Comparison of ENCODE assay signal across 8 mouse cellular contexts in the genomic region with DNA sequence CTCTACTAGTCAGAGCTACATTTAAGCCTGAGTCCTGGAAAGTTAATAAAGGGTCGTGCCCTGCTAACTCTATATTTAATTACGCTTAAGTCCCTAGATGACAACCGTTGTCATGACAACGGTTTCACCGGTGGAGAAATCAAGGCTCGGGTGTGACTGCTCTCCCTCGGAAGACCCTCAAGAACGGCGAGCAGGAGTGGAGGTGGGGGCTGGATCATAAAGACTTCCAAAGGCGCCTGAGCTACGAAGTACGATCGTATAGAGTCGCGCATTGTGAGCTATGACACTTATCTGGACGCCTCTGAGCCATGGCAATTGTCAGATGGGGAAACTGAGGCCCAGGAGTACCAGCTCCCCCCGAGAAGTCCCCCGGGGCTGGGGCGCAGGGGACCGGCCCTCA. TPM values are rescaled to one million over a fixed set of nuclear protein-coding genes. Genes with fewer than 3 reads are reported as not detected.
DNase-seq lines count a peak whose midpoint lies in the region; ATAC-seq and TF ChIP-seq lines count a peak whose summit lies in the region.

No protein-coding gene starts in this region.

- peaks cover 15% of the 10 kb centered on the region for H3K4me1 ChIP-seq in kidney, embryonic 16.5 days (ENCODE audit: insufficient read depth, low read length)
- peaks cover 13% of the 10 kb centered on the region for H3K4me1 ChIP-seq in hindbrain, embryonic 12.5 days
- H3K4me1 ChIP-seq in midbrain, embryonic 14.5 days (ENCODE audit: control insufficient read depth, insufficient read depth, low read length), result no peaks in the 10 kb centered on the region

- H3K27me3 ChIP-seq in kidney, embryonic 16.5 days (ENCODE audit: insufficient read depth, low read length), result no peaks in the 10 kb centered on the region
- no peaks in the 10 kb centered on the region for H3K27me3 ChIP-seq in hindbrain, embryonic 12.5 days
- no peaks in the 10 kb centered on the region for H3K27me3 ChIP-seq in midbrain, embryonic 14.5 days (ENCODE audit: control insufficient read depth, insufficient read depth, low read length)

- TF ChIP-seq CTCF in brain, embryonic 14.5 days (IDR thresholded peaks at IDR 0.05; ENCODE audit: borderline replicate concordance, extremely low read depth, insufficient read depth, insufficient read length), result no peak

- intact Hi-C loops in left cerebral cortex, postnatal 36 days (cut with DNase I), result no loop called here

- ATAC-seq in kidney, embryonic 16.5 days (ENCODE audit: low FRiP score, low TSS enrichment), result peak; percentile 11; the same call in 1 of the 2 replicates
- ATAC-seq in hindbrain, embryonic 12.5 days (ENCODE audit: low FRiP score), result no peak; the same call in 1 of the 2 replicates
- no peak for ATAC-seq in midbrain, embryonic 14.5 days (ENCODE audit: low FRiP score, low TSS enrichment)
- no peak for ATAC-seq in erythroid progenitor cell, adult 5-6 weeks (replicated peaks; ENCODE audit: low FRiP score, poor library complexity, severe bottlenecking)

- H3K4me2 ChIP-seq in kidney, embryonic 16.5 days (replicated peaks; ENCODE audit: low read depth, low read length), result peak overlapping the region; percentile 68
- peak overlapping the region; percentile 79 for H3K4me2 ChIP-seq in hindbrain, embryonic 12.5 days (replicated peaks)
- peak overlapping the region; percentile 79 for H3K4me2 ChIP-seq in midbrain, embryonic 14.5 days (ENCODE audit: low read length)

- no peak for TF ChIP-seq POLR2A in brain, embryonic 14.5 days (IDR thresholded peaks at IDR 0.05; ENCODE audit: borderline replicate concordance, extremely low read depth, insufficient read depth, insufficient read length, poor library complexity, severe bottlenecking)

- under 1% methylated on average over 20 of the region's 20 CpGs for WGBS in kidney, embryonic 16.5 days
- WGBS in hindbrain, embryonic 12.5 days, result under 1% methylated on average over 20 of the region's 20 CpGs
- 2% methylated on average over 20 of the region's 20 CpGs for WGBS in midbrain, embryonic 14.5 days

- peak overlapping the region; percentile 81 for H3K9ac ChIP-seq in kidney, embryonic 16.5 days (replicated peaks; ENCODE audit: low read length)
- H3K9ac ChIP-seq in hindbrain, embryonic 12.5 days, result peak overlapping the region; percentile 74
- H3K9ac ChIP-seq in midbrain, embryonic 14.5 days (replicated peaks; ENCODE audit: low read length), result peak overlapping the region; percentile 36; the same call in 1 of the 2 replicates

- H3K27ac ChIP-seq in kidney, embryonic 16.5 days (ENCODE audit: low read length), result peak overlapping the region; percentile 61; the same call in 1 of the 2 replicates
- peak overlapping the region; percentile 26; the same call in 1 of the 2 replicates for H3K27ac ChIP-seq in hindbrain, embryonic 12.5 days
- H3K27ac ChIP-seq in midbrain, embryonic 14.5 days (replicated peaks; ENCODE audit: low read depth, low read length), result no peak overlapping the region

- DNase-seq in kidney, postnatal 36 days, result no peak
- DNase-seq in brain, embryonic 14.5 days (ENCODE audit: low read depth), result peak; percentile 19
- no peak for DNase-seq in midbrain, embryonic 14.5 days
- no peak for DNase-seq in spleen, adult 12 weeks (ENCODE audit: low spot score)
- DNase-seq in left cerebral cortex, postnatal 36 days (ENCODE audit: low spot score in 2 of 2), result no peak

- H3K4me3 ChIP-seq in kidney, embryonic 16.5 days (ENCODE audit: low read length), result peak overlapping the region; percentile 84
- H3K4me3 ChIP-seq in hindbrain, embryonic 12.5 days, result peak overlapping the region; percentile 75
- H3K4me3 ChIP-seq in midbrain, embryonic 14.5 days (replicated peaks; ENCODE audit: low read depth, low read length), result peak overlapping the region; percentile 56

- H3K9me3 ChIP-seq in kidney, embryonic 16.5 days (ENCODE audit: low read length), result no peaks in the 10 kb centered on the region; the same call in 1 of the 2 replicates
- no peaks in the 10 kb centered on the region for H3K9me3 ChIP-seq in hindbrain, embryonic 12.5 days (replicated peaks)
- H3K9me3 ChIP-seq in midbrain, embryonic 14.5 days (ENCODE audit: control insufficient read depth, low read length), result no peaks in the 10 kb centered on the region

- H3K36me3 ChIP-seq in kidney, embryonic 16.5 days (ENCODE audit: insufficient read depth, low read length), result peaks cover 13% of the 10 kb centered on the region
- peaks cover 14% of the 10 kb centered on the region; the same call in 1 of the 2 replicates for H3K36me3 ChIP-seq in hindbrain, embryonic 12.5 days
- no peaks in the 10 kb centered on the region for H3K36me3 ChIP-seq in midbrain, embryonic 14.5 days (ENCODE audit: control insufficient read depth, insufficient read depth, low read length)

RNA-seq across cellular contexts. Expression of a gene that starts 0.4 kb away (rescaled TPM):
- polyA plus RNA-seq in kidney, embryonic 16.5 days (2015; fragmentation: Nextera tagmentation; extraction: Ambion mirVana), result 120 and 134 TPM in 2 replicates
- polyA plus RNA-seq in brain, embryonic 14.5 days (2012; rRNA removed), result 19.6 and 34.1 TPM in 2 replicates
- 61.6 and 68.2 TPM in 2 replicates for polyA plus RNA-seq in hindbrain, embryonic 12.5 days (2016; fragmentation: Nextera tagmentation; extraction: Ambion mirVana)
- 19.9 and 21.4 TPM in 2 replicates for polyA plus RNA-seq in midbrain, embryonic 14.5 days (2014; fragmentation: Nextera tagmentation; extraction: Ambion mirVana)
- total RNA-seq in erythroid progenitor cell, adult 5-6 weeks (2015; ENCODE audit: low replicate concordance), result 40.7 and 50.7 TPM in 2 replicates
- total RNA-seq in erythroid progenitor cell, adult 5-6 weeks (2017; ENCODE audit: low replicate concordance), result 68.7 and 98.2 TPM in 2 replicates
- total RNA-seq in left cerebral cortex, postnatal 36 days (2021), result 1 to 10 TPM; 1.5 TPM

RNA-seq across cellular contexts. Expression of a gene that starts 36.4 kb away (rescaled TPM):
- polyA plus RNA-seq in kidney, embryonic 16.5 days (2015; fragmentation: Nextera tagmentation; extraction: Ambion mirVana), result 30.6 and 33.2 TPM in 2 replicates
- 21.3 and 21.4 TPM in 2 replicates for polyA plus RNA-seq in brain, embryonic 14.5 days (2012; rRNA removed)
- 32.1 and 33.0 TPM in 2 replicates for polyA plus RNA-seq in hindbrain, embryonic 12.5 days (2016; fragmentation: Nextera tagmentation; extraction: Ambion mirVana)
- polyA plus RNA-seq in midbrain, embryonic 14.5 days (2014; fragmentation: Nextera tagmentation; extraction: Ambion mirVana), result 8.2 and 9.4 TPM in 2 replicates
- total RNA-seq in erythroid progenitor cell, adult 5-6 weeks (2015; ENCODE audit: low replicate concordance), result 2.5 and 3.6 TPM in 2 replicates
- total RNA-seq in erythroid progenitor cell, adult 5-6 weeks (2017; ENCODE audit: low replicate concordance), result 3.6 and 4.1 TPM in 2 replicates
- total RNA-seq in left cerebral cortex, postnatal 36 days (2021), result 10 to 100 TPM; 16.1 to 21.0 TPM

RNA-seq across cellular contexts. Expression of a gene that starts 38.8 kb away (rescaled TPM):
- polyA plus RNA-seq in kidney, embryonic 16.5 days (2015; fragmentation: Nextera tagmentation; extraction: Ambion mirVana), result 18.7 and 19.7 TPM in 2 replicates
- 5.9 and 10.8 TPM in 2 replicates for polyA plus RNA-seq in brain, embryonic 14.5 days (2012; rRNA removed)
- 10.6 and 11.2 TPM in 2 replicates for polyA plus RNA-seq in hindbrain, embryonic 12.5 days (2016; fragmentation: Nextera tagmentation; extraction: Ambion mirVana)
- polyA plus RNA-seq in midbrain, embryonic 14.5 days (2014; fragmentation: Nextera tagmentation; extraction: Ambion mirVana), result 0.66 and 2.7 TPM in 2 replicates
- not detected in 2 replicates for total RNA-seq in erythroid progenitor cell, adult 5-6 weeks (2015; ENCODE audit: low replicate concordance)
- total RNA-seq in erythroid progenitor cell, adult 5-6 weeks (2017; ENCODE audit: low replicate concordance), result 0.51 TPM in 1 of 2 replicates, not detected in the other
- 1 to 10 TPM; 6.5 to 8.4 TPM for total RNA-seq in left cerebral cortex, postnatal 36 days (2021)
